Mouse (Mus musculus) intestine, embryonic 15.5 days (tissue): ENCODE measurements around the gene Rai1. TPM values are rescaled to one million over a fixed set of nuclear protein-coding genes. Genes with fewer than 3 reads are reported as not detected.

Experiments used
- ATAC-seq: fragments of 200-750 bp; cut with Nextera tagmentation; 2 replicates; pipeline ENCODE4 v1.8.0; 2017; ENCODE audit warnings: moderate TSS enrichment, moderate library complexity
- H3K27ac ChIP-seq: fragments of 300-500 bp; sonication (generic); 2 replicates; pipeline ENCODE4 v1.5.1; 2015; ENCODE audit warnings: mild to moderate bottlenecking, inconsistent platforms
- H3K27me3 ChIP-seq: fragments of 300-500 bp; sonication (generic); replicated peaks from 2 replicates; pipeline ENCODE4 v1.6.1; 2015; ENCODE audit warnings: inconsistent platforms
- H3K36me3 ChIP-seq: fragments of 300-500 bp; sonication (generic); 2 replicates; pipeline ENCODE4 v1.6.1; 2015; ENCODE audit warnings: inconsistent platforms
- H3K4me1 ChIP-seq: fragments of 300-500 bp; sonication (generic); replicated peaks from 2 replicates; pipeline ENCODE4 v1.6.1; 2015; ENCODE audit warnings: inconsistent platforms
- H3K4me2 ChIP-seq: fragments of 300-500 bp; sonication (generic); replicated peaks from 2 replicates; pipeline ENCODE4 v1.6.1; 2015; ENCODE audit warnings: mild to moderate bottlenecking, inconsistent platforms
- H3K4me3 ChIP-seq: fragments of 300-500 bp; sonication (generic); replicated peaks from 2 replicates; pipeline ENCODE4 v1.5.1; 2015; ENCODE audit warnings: inconsistent platforms
- H3K9ac ChIP-seq: fragments of 300-500 bp; sonication (generic); 2 replicates; pipeline ENCODE4 v1.6.1; 2015; ENCODE audit warnings: inconsistent platforms
- H3K9me3 ChIP-seq: fragments of 300-500 bp; sonication (generic); 2 replicates; pipeline ENCODE4 v1.6.1; 2016; ENCODE audit warnings: inconsistent platforms
- WGBS: fragments of 180-500 bp; shearing (Covaris S2); methylation state at CpG from one replicate; pipeline ENCODE4 v1.1.7; 2015; 5-methylcytosine and 5-hydroxymethylcytosine counted together
- polyA plus RNA-seq: library from polyadenylated mRNA; unstranded; fragments of >200 nt; fragmentation: Nextera tagmentation; extraction: Ambion mirVana; gene quantifications from 2 replicates; pipeline ENCODE4 v1.2.1, GENCODE M21; 2015

The Rai1 gene
- polyA plus RNA-seq, 1 experiment from 2014 or later = 18.2 TPM

DNA sequence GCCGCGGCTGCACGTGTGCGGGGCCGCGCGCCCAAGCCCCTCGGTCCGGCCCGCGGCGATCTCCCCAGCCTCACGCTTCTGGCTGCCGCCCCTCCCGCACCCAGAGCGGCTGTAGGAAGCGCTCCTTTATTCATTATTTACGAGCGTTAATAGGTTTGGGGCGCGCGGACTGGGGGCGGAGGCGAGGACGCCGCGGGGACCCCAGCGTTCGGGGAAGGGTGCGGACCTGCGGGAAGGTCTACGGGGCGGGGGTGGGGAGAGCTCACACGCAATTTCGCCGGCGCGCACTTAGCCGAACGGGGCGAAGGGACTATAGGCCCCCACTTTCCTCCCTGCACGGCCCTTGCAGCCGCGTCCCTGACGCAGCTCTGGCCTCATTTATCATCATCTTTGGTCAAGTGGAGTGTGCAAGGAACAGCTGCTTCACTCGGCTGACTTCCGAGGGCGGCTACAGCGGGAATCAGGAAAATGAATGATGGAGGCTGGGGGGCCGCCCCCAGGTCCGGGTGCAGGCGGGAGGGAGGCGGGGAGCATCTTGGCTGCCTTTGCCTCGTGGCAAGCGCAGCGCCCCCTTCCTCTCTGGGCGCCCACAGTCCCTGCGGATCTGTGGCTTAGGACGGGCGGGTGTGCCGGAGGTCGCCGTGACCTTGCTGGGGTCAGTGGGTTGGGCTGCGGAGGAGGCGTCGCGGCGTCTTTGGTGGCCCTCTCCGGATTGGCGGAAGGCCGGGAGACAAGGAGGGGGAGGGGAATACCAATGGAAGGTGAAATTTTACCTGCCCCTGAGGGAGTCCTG is 71.6 kb downstream of the Rai1 start:
- Histone ChIP-seq H3K9ac (peak overlapping the region; percentile 66), H3K36me3 (no peaks in the 10 kb centered on the region), H3K4me1 (peaks cover 77% of the 10 kb centered on the region), H3K9me3 (no peaks in the 10 kb centered on the region), H3K27me3 (no peaks in the 10 kb centered on the region), H3K4me2 (peak overlapping the region; percentile 98), H3K4me3 (peak overlapping the region; percentile 60), H3K27ac (peak overlapping the region; percentile 87)
- ATAC-seq = peak; percentile 63
- under 1% methylated on average over 71 of the region's 71 CpGs for WGBS

DNA sequence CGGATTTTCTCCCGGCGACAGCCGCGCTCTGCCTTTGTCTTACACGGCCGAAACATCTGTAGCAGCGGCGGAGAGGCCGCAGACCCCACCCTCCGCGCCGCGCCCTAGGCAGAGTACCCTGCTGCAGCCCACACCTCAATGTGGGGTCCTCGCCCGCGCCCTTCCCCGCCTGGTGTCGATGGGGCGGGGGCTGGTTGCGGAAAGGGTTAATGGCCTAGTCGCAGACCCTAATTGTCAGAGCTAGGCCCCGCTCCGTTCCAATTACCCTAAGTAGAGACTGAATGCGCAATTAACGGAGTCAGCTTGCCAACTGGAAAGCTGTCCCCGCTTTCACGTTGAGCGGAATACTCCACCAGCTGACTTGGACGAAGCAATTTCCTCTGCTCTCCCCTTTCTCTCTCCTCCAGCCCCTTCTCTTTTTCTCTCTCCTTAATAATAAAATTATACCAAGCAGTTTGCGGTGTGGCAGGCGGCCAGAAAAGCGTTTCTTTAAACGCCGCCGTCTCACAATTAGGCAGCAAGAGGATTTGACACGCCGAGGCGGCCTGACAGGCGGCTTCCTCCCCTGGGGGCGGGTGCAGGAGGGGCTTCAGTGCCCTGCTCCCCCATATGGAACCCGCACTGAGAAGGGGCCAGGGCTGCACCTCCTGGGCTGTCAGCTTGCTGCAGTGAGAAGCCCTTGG is 72.3 kb downstream of the Rai1 start:
- Histone ChIP-seq H3K27ac (peak overlapping the region; percentile 87), H3K4me3 (peak overlapping the region; percentile 60), H3K9me3 (no peaks in the 10 kb centered on the region), H3K27me3 (no peaks in the 10 kb centered on the region), H3K36me3 (no peaks in the 10 kb centered on the region), H3K4me2 (peak overlapping the region; percentile 98), H3K9ac (peak overlapping the region; percentile 66), H3K4me1 (peaks cover 80% of the 10 kb centered on the region)
- 3% methylated on average over 42 of the region's 42 CpGs for WGBS
- peak; percentile 7 for ATAC-seq

DNA sequence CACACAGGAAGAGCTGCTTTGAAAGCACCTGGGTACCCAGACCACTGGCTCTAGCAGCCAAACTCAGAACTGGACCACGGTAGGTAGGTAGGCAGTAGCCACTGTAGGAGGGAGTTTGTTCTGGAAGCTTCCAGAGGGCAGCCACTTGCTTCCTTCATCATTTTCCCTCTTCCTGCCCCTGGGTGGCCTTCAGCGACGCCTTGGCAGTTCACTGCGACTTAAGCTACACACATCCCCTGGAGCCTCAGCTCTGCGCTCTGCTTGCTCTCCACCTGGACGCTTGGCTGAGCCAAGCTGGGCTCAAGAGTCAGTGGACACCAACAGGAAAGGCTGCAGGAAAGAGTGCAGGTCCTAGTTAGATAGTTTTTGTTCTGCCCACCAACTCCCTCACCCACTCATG is 73.2 kb downstream of the Rai1 start:
- H3K4me1 ChIP-seq = peaks cover 81% of the 10 kb centered on the region
- ATAC-seq = no peak
- H3K9ac ChIP-seq = peak overlapping the region; percentile 13; the same call in 1 of the 2 replicates
- no peak overlapping the region; the same call in 1 of the 2 replicates for H3K4me3 ChIP-seq
- H3K27ac ChIP-seq = peak overlapping the region; percentile 87
- H3K36me3 ChIP-seq = no peaks in the 10 kb centered on the region
- 40% methylated on average over 6 of the region's 6 CpGs for WGBS
- no peaks in the 10 kb centered on the region for H3K9me3 ChIP-seq
- H3K4me2 ChIP-seq = peak overlapping the region; percentile 98
- H3K27me3 ChIP-seq = no peaks in the 10 kb centered on the region

DNA sequence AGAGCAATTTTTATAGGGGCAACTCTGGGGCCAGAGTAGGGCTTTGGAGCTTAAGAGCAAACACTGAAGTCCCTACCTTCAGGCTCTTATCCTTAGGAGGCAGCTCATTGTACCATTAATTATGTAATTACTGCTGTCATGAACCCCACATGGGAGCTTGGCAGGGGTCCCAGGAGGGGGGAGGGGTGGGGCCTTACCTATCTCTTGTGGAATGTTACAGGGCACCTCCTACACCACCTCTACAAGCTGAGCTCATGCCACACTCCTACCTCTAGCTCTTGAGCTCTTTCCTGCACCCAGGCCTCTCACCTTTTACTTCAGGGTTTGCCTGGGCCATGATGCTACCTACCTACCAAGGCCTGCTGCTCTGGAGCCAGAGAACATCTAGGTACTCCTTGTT is 73.7 kb downstream of the Rai1 start:
- Histone ChIP-seq H3K36me3 (no peaks in the 10 kb centered on the region), H3K4me2 (no peak overlapping the region), H3K4me3 (no peak overlapping the region), H3K27ac (0 out of 2 replicates have a peak overlapping the region, but pooled peaks have one; percentile 87), H3K9me3 (no peaks in the 10 kb centered on the region), H3K4me1 (peaks cover 81% of the 10 kb centered on the region), H3K27me3 (no peaks in the 10 kb centered on the region), H3K9ac (no peak overlapping the region)
- 0 out of 2 replicates have a peak, but pooled peaks have one; percentile 13 for ATAC-seq

DNA sequence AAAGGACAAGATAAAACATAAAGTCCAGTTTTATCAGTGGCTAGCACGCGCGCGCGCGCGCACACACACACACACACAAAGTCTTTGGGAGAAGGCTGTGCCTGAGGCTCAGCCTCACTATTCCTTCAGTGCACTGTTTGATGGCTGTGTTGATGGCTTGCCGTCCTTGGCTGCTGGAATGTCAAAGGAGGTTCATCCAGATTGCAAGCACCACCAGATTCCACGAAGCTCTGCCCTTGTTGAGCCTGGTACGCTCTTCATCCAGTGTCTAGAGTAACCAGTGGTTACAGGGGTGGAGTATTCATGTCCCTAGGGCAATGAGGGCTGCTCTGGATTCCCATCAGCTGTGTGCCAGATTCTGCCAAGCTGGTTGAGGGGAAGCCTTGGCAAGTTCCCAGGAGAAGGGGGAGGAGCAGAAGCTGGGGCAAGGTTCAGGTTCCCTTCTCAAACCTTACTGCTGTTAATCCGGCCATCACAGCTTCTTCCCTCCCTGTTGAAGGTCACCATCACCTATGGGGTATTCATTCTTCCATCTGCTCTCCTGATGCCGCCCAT is 77.4 kb downstream of the Rai1 start:
- Histone ChIP-seq H3K27me3 (no peaks in the 10 kb centered on the region), H3K4me2 (no peak overlapping the region), H3K9me3 (no peaks in the 10 kb centered on the region), H3K4me3 (no peak overlapping the region), H3K27ac (peak overlapping the region; percentile 45), H3K4me1 (peaks cover 81% of the 10 kb centered on the region), H3K9ac (no peak overlapping the region), H3K36me3 (peaks cover 17% of the 10 kb centered on the region)
- WGBS = 79% methylated on average over 12 of the region's 12 CpGs
- ATAC-seq = 0 out of 2 replicates have a peak, but pooled peaks have one; percentile 8

DNA sequence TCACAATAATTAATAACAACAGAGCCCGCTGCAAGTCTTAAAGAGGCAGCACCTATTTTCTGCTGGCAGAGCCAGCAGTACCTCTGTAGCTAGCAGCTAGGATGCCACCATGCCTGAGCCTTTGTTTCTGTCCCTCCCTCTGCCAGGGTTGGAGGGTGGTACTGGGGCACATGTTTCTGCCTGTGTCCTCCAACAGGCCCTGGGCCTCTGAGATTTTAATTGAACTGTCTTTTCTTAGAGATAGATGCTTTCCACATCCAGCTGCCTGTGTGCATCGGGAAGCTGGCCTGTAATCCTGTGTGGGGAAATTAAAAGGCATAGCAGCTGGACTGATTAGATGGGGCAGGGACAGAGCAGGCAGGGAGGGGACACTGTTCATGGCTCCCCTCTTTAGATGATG is 77.9 kb downstream of the Rai1 start:
- Histone ChIP-seq H3K9ac (no peak overlapping the region), H3K9me3 (no peaks in the 10 kb centered on the region), H3K4me1 (peaks cover 76% of the 10 kb centered on the region), H3K27ac (peak overlapping the region; percentile 45), H3K36me3 (peaks cover 22% of the 10 kb centered on the region), H3K4me3 (no peak overlapping the region), H3K27me3 (no peaks in the 10 kb centered on the region), H3K4me2 (no peak overlapping the region)
- ATAC-seq = no peak
- 41% methylated on average over 2 of the region's 2 CpGs for WGBS

DNA sequence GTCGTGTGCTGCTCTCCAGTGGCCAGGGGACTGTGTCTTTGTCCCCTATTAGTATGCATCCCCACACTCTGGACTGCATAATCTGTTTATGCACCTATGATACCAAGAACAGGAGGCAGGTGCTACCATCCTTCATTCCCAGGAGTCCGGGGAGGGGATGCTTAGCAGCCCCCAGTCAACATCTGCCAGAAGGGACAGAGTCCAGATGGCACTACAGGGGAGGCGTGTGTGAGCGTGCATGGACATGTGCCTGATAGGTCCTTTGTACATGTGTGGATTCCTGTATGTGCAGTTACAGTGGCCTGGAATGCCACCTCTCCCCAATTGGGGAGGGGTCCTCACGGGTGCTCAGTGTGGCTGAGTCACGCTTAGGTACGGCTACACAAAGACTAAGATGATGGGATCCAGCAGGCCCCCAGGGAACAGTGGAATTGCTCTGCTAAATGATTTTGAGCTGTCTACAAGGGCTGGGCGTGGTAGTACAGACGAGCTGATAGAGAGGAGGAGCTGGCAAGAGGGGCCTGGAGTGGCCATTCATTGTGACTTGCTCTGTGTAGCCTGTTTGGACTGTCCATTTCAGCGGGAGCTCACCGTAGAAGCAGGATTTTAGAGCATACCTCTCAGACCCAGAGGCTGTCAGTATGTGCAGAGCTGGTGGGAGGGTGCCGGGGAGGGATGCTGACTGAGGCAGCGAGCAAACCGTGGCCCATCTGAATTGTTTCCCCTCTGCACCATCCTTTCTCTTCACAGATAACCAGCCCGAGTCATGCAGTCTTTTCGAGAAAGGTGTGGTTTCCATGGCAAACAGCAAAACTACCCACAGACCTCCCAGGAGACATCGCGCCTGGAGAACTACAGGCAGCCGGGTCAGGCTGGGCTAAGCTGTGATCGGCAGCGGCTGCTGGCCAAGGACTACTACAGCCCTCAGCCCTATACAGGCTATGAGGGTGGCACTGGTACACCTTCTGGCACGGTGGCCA is 79.8 kb downstream of the Rai1 start:
- no peak overlapping the region for H3K4me3 ChIP-seq
- H3K9me3 ChIP-seq = no peaks in the 10 kb centered on the region
- peaks cover 40% of the 10 kb centered on the region for H3K36me3 ChIP-seq
- ATAC-seq = no peak
- peak overlapping the region; percentile 0; the same call in 1 of the 2 replicates for H3K27ac ChIP-seq
- H3K9ac ChIP-seq = no peak overlapping the region
- H3K4me2 ChIP-seq = no peak overlapping the region
- H3K27me3 ChIP-seq = no peaks in the 10 kb centered on the region
- peaks cover 65% of the 10 kb centered on the region for H3K4me1 ChIP-seq
- 41% methylated on average over 22 of the region's 22 CpGs for WGBS

DNA sequence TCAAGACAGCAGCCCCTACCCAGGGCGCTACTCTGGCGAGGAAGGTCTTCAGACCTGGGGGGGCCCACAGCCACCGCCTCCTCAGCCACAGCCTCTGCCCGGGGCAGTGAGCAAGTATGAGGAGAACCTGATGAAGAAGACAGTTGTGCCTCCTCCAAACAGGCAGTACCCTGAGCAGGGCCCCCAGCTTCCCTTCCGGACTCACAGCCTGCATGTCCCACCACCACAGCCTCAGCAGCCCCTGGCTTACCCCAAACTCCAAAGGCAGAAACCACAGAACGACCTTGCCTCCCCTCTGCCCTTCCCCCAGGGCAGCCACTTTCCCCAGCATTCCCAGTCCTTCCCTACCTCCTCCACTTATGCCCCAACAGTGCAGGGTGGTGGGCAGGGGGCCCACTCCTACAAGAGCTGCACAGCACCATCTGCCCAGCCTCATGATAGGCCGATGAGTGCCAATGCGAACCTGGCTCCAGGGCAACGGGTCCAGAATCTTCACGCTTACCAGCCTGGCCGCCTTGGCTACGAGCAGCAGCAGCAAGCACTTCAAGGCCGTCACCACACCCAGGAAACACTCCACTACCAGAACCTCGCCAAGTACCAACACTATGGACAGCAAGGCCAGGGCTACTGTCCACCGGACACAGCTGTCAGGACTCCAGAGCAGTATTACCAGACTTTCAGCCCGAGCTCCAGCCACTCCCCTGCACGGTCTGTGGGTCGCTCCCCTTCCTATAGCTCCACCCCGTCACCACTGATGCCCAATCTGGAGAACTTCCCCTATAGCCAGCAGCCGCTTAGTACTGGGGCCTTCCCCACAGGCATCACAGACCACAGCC is 80.8 kb downstream of the Rai1 start:
- Histone ChIP-seq H3K4me1 (peaks cover 64% of the 10 kb centered on the region), H3K27ac (no peak overlapping the region), H3K4me3 (no peak overlapping the region), H3K36me3 (peaks cover 48% of the 10 kb centered on the region), H3K9ac (no peak overlapping the region), H3K27me3 (no peaks in the 10 kb centered on the region), H3K9me3 (no peaks in the 10 kb centered on the region), H3K4me2 (no peak overlapping the region)
- WGBS = 73% methylated on average over 20 of the region's 20 CpGs
- ATAC-seq = no peak

DNA sequence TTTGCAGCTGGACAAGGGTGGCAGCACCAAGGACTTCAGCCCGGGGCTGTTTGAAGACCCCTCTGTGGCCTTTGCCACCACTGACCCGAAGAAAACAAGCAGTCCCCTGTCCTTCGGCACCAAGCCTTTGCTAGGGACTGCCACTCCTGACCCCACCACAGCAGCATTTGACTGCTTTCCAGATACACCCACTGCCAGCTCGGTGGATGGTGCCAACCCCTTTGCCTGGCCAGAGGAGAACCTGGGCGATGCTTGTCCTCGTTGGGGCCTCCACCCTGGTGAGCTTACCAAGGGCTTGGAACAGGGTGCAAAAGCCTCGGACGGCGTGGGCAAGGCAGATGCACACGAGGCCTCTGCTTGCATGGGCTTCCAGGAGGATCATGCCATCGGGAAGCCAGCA is 82.3 kb downstream of the Rai1 start:
- 85% methylated on average over 11 of the region's 11 CpGs for WGBS

DNA sequence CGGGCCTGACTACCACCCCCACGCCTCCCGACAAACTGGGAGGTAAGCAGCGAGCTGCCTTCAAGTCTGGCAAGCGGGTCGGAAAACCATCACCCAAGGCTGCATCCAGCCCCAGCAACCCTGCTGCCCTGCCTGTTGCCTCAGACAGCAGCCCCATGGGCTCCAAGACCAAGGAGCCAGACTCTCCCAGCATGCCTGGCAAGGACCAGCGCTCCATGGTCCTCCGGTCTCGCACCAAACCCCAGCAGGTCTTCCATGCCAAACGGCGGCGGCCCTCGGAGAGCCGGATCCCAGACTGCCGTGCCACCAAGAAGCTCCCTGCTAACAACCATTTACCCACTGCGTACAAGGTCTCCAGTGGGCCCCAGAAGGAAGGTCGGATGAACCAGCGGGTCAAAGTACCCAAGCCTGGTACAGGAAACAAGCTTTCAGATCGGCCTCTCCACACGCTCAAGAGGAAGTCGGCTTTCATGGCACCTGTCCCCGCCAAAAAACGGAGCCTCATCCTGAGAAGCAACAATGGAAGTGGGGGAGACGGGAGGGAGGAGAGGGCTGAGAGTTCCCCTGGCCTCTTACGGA is 83.6 kb downstream of the Rai1 start:
- H3K9ac ChIP-seq = no peak overlapping the region
- H3K4me1 ChIP-seq = peaks cover 39% of the 10 kb centered on the region
- no peaks in the 10 kb centered on the region for H3K9me3 ChIP-seq
- H3K4me2 ChIP-seq = no peak overlapping the region
- ATAC-seq = no peak
- H3K27me3 ChIP-seq = no peaks in the 10 kb centered on the region
- H3K36me3 ChIP-seq = peaks cover 48% of the 10 kb centered on the region
- 90% methylated on average over 25 of the region's 25 CpGs for WGBS
- H3K27ac ChIP-seq = no peak overlapping the region
- no peak overlapping the region for H3K4me3 ChIP-seq

More for the DNA sequence above, 82.3 kb downstream of the Rai1 start:
- peaks cover 48% of the 10 kb centered on the region for H3K36me3 ChIP-seq
- no peaks in the 10 kb centered on the region for H3K9me3 ChIP-seq
- H3K4me1 ChIP-seq = peaks cover 50% of the 10 kb centered on the region
- H3K4me2 ChIP-seq = no peak overlapping the region
- ATAC-seq = no peak
- no peak overlapping the region for H3K27ac ChIP-seq
- no peak overlapping the region for H3K4me3 ChIP-seq
- H3K9ac ChIP-seq = no peak overlapping the region
- no peaks in the 10 kb centered on the region for H3K27me3 ChIP-seq
